Mouse (Mus musculus) stomach, embryonic 16.5 days (tissue): ENCODE measurements at regions not wholly inside any gene's neighbourhood (a gene's known extent, or its start where the extent isn't known, plus 50 kb on each side); places are given as distances from the start of the nearest gene placed in this dataset.

Experiments
- ATAC-seq: fragments of 200-750 bp; cut with Nextera tagmentation; 2 replicates; pipeline ENCODE4 v1.8.0; 2017; ENCODE audit warnings: moderate number of reproducible peaks, moderate TSS enrichment; ENCODE audit not compliant: insufficient read depth, low FRiP score
- H3K27ac ChIP-seq: fragments of 300-500 bp; sonication (generic); 2 replicates; pipeline ENCODE4 v1.5.1; 2014; ENCODE audit warnings: low read length
- H3K27me3 ChIP-seq: fragments of 300-500 bp; sonication (generic); 2 replicates; pipeline ENCODE4 v1.6.1; 2014; ENCODE audit warnings: low read length, control low read depth, mixed read lengths; ENCODE audit not compliant: control insufficient read depth, insufficient read depth
- H3K36me3 ChIP-seq: fragments of 300-500 bp; sonication (generic); 2 replicates; pipeline ENCODE4 v1.6.1; 2014; ENCODE audit warnings: low read length; ENCODE audit not compliant: control insufficient read depth, insufficient read depth
- H3K4me1 ChIP-seq: fragments of 300-500 bp; sonication (generic); 2 replicates; pipeline ENCODE4 v1.6.1; 2014; ENCODE audit warnings: low read length, control low read depth, mixed read lengths; ENCODE audit not compliant: control insufficient read depth, insufficient read depth
- H3K4me2 ChIP-seq: fragments of 300-500 bp; sonication (generic); 2 replicates; pipeline ENCODE4 v1.6.1; 2014; ENCODE audit warnings: low read depth, low read length, mixed read lengths
- H3K4me3 ChIP-seq: fragments of 300-500 bp; sonication (generic); replicated peaks from 2 replicates; pipeline ENCODE4 v1.5.1; 2014; ENCODE audit warnings: mild to moderate bottlenecking, low read length
- H3K9ac ChIP-seq: fragments of 300-500 bp; sonication (generic); 2 replicates; pipeline ENCODE4 v1.6.1; 2014; ENCODE audit warnings: low read length
- H3K9me3 ChIP-seq: fragments of 300-500 bp; sonication (generic); replicated peaks from 2 replicates; pipeline ENCODE4 v1.6.1; 2016; ENCODE audit warnings: low read length, control low read depth; ENCODE audit not compliant: control insufficient read depth
- WGBS: fragments of 180-500 bp; shearing (Covaris S2); extraction: QIAGEN DNeasy Blood & Tissue Kit; methylation state at CpG from one replicate; pipeline ENCODE4 v1.1.7; 2014; 5-methylcytosine and 5-hydroxymethylcytosine counted together

DNA sequence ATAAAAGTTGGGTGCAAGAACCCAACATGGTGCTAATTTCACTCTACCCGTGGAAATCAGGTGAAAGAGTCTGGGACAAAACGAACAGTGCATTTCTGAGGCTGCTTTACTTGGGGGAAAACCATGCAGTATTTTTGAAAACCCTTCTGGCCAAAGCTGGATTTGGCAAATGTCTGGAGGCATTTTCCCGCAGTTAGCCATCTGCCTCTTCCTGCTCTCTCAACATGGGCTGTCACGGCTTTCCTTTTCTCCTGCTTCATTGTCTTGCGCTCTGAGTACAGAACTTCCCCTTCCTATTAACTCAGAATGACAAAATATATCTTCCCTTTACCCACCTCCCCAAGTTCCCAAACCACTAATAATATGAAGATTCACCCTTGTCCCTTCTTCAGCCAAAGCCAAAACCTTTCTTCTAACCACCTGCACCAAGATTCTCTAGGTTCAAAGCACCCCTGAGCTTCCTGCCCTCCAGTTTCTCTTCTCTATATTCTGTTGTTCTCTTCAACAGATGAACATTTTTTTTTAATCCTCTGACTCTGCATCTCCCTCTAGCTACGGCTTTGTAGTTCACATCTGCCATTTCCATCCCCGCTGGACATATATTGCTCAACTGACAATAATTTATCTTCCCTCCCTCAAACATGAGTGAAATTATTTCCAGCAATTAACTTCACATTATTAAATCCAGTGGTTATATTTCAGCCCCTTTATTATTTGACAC, 57.5 kb upstream of the 4930583I09Rik start:
- 78% methylated on average over 7 of the region's 7 CpGs for WGBS
- Histone ChIP-seq H3K27me3 (no peaks in the 10 kb centered on the region), H3K27ac (no peak overlapping the region), H3K9ac (no peak overlapping the region), H3K9me3 (no peaks in the 10 kb centered on the region), H3K4me2 (no peak overlapping the region), H3K4me3 (no peak overlapping the region), H3K4me1 (no peaks in the 10 kb centered on the region), H3K36me3 (no peaks in the 10 kb centered on the region)
- ATAC-seq, result no peak
